Mouse (Mus musculus) urinary bladder, adult 2 months (tissue): ENCODE measurements around the gene Pgf. TPM values are rescaled to one million over a fixed set of nuclear protein-coding genes. Genes with fewer than 3 reads are reported as not detected.

ENCODE experiments used
- DNase-seq: peaks from one replicate; pipeline ENCODE4 v3.0.0; 2022; ENCODE audit warnings: low spot score
- polyA plus RNA-seq: library from polyadenylated mRNA; depleted of rRNA; stranded (reverse); fragments of >200 nt; gene quantifications from 2 replicates; pipeline ENCODE4 v1.2.3, GENCODE M21; 2012

The Pgf gene
- polyA plus RNA-seq, 1 experiment: 6.0 TPM

DNA sequence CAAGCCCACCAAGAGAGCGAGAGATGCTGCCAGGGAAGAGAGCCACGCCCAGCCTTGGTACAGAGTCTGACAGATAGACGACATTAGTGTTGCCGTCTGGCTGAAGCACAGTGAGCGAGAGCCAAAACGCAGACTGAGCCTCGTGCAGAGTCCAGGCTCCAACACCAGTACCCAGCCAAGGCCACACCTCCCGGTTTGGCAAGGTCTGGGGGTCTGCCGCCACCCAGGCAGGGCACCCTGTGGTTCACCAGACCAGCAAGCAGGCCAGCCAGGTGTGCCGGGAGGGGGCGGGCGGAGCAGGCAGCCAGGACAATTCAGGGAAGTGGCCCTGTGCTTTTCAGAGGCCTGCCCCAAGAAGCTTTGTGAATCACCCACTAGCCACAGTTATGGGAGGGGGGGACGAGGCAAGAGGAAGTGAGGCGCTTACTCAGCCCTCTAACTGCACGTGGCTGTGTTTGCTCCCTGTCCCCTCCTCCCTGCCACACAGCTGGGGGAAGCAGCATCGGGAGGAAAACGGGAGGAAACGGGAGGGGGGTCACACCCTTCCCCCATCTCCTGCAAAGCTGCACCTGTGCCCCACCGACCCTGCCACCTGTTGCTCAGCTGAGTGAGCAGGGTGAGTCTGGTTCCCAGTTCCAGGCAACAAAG is 15.0 kb upstream of the Pgf start:
- DNase-seq: no peak

DNA sequence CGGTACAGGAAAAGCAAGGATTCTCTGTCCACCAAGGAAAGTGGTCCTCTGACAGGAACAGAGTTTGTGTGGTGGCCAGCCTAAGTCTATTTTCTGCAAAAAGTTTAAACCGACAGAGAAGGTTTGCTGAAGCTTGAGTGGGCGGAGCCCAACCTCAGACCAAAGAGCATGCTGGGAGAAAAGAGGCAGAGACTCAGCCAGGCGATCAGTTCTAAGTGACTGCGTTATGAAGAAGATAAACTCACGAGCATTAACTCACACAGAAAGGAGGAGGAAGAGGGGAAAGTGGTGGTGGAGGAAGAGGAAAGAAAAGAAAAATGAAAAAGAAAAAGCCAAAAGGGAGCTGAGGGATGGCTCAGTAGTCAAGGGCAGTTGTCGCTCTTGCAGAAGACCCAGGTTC is 12.7 kb upstream of the Pgf start:
- no peak for DNase-seq

DNA sequence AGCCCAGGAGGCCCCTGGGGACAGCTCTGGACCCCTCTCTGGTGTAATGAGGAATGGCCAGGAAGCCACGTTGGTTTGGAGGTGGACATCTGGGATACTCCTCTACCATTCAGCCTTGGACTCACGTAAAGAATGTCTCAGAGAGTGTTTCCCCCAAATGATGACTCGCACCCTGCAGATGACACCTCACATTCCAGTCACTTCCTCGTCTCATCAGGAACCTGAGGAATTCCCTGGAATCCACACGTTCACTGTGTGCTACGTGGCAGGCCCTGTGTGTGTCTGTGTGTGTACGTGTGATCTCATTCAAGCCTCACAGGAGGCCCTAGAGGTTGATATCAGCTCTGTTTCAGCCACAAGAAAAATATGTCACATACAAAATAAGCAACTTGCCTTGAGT is 8.8 kb upstream of the Pgf start:
- DNase-seq: no peak

DNA sequence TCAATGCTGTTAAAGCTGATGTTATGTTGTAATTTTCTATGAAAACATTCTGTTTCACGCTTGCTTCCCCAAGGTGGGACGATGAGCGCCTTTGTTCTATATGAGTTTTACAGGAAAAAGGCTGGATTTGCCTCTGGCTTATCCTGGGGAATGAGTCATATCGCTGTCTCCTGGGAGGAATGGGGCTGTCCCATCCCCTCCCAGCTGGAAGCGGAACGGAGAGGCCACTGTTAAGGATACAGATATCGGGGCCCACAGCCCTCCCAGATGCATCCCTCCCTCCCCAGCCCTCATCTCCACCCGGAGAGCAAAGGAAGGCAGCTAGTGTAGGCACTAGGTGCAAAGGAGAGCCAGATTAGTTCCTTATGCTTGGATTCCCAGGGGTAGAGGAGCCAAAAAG is 8.2 kb upstream of the Pgf start:
- DNase-seq: no peak

DNA sequence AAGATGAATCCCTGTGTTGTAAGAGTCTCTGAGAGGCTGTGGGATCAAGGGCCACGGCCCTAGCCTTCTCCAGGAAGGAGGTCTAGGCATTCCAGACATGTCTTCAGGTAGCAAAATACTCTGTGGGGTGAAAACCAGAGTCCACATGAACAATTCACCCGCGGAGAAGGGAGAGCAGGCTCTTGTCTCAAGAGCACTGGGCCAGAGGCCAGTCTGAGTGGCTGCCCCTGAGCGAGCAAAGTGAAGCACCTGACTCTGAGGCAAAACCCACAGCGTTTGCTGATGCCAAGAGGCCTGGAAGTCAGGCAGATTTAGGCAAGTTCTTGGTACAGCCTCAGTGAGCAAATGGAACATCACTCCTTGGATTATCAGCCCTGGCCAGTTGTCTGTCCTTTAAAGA is 6.5 kb upstream of the Pgf start:
- DNase-seq: no peak

DNA sequence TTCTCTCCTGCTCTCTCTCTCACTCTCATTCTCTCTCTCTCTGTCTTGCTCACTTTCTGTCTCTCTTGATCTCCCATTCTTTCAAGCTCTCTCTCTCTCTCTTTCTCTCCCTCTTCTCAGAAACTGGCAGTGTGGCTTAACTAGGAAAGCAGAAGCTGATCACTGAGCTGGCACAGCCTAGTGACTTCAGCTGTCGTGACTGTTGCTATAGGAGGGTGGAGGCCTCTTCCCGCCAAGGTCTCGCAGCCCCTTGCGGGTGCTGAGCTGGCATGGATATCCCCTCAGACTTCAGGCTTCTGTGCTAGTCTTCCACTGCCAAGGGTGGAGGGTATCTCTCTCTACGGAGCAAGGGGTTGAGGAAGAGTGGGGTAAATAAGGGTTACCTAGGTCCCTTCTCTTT is 5.3 kb upstream of the Pgf start:
- no peak for DNase-seq

DNA sequence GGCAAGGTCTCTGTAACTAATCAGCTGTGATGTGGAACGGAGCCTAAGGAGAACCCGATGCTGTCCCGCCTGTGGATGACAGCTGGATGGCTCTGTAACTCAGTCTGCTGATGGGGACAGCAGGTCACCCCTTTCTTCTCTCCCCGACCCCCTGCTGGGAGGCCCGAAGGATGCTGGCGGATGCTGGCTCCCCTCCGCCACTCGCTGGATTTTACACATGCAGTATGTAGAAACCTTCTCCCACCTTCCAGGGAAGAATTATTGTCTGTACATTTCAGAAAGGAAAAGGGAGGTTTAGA is 4.7 kb upstream of the Pgf start:
- DNase-seq: no peak

DNA sequence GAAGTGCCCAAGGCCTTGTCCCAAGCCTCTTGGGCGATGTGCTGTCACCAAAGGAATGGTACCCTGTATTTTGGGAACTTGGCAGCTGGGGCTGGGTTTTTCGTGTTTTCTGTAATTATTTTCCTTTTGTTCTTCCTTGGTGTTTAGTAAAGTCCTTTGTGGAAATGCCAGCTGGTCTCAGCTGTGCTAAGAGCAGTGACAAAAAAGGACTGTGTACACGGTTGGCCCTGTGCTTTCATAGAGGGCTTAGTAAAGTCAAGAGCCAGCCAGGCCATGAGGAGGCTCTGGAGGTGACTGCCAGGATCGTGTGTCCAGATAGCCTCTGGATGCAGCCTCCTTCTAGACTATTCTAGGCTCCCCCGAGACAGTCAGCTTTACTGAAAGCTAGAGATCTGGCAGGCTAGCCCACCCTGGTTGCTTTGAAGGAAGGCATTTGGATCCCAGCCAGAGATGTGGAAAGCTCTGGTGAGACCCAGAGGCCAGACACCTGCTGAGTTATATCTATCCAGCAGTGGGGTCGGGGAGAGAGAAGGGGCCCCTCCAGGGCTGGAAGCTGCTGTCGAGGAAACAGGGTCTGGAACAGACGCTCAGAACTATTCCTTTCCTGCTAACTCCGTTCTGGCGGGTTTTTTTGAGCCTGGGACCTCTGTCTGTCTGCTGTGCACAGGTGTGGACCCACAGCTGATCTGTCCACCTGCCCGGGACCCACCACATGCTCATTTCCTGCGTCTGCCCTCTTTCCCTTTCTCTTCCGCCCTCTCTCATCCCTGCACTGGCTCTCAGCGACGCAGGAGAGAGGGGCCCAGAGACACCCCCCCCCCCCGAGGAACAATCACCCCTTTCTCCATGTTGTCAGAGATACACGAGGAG is 4.1 kb upstream of the Pgf start:
- no peak for DNase-seq

DNA sequence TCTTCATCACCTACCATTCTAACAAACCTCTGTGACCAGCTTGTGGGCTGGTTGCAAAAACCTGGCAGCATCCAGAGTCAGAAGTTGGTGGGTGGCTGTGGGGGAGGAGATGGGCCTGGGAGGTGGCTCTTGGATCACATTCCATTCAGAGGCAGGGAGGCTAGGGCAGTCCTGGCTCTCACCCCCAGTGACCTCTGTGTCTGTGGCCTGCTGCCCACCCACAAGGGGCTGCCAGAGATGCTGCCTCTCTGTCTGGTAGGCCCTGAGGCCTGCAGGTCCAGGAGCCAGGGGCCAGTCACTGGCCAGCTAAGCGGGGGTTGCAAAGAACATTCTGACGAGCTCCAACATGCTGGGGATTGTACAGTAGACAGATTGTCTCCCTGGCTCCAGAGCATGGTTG is 704 bp upstream of the Pgf start:
- no peak for DNase-seq

DNA sequence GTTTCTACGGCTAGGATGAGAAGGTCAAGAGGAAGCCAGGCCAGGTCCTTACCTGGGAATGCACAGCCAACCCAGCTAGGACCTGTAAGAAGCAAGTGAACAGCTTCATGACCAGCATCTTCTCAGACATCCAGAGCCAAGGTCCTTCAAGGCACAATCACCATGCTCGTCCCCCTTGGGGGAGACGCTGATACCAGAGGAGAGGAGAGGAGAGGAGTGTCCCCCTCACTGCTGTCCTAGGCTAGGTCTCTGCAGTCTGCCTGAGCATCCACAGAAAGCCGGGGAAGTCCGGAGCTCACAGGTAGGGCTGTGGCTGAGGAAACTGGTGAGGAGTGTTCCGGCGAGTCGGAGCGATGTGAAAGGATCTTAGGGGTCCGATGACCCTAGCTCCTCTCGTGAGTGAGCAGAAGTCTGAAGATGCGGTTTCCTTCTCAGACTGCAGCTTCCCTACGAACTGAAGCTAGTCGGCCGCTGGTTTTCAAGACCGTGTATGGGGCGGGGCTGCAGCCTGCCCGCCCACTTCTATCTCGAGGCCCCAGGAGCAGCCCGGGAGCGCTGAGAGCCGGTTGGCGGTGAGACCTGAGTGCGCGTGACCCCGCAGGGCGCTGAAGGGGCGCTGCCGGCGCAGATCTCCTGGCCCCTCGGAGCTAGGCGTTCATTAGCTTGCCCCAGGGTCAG is 605 bp downstream of the Pgf start:
- no peak for DNase-seq

DNA sequence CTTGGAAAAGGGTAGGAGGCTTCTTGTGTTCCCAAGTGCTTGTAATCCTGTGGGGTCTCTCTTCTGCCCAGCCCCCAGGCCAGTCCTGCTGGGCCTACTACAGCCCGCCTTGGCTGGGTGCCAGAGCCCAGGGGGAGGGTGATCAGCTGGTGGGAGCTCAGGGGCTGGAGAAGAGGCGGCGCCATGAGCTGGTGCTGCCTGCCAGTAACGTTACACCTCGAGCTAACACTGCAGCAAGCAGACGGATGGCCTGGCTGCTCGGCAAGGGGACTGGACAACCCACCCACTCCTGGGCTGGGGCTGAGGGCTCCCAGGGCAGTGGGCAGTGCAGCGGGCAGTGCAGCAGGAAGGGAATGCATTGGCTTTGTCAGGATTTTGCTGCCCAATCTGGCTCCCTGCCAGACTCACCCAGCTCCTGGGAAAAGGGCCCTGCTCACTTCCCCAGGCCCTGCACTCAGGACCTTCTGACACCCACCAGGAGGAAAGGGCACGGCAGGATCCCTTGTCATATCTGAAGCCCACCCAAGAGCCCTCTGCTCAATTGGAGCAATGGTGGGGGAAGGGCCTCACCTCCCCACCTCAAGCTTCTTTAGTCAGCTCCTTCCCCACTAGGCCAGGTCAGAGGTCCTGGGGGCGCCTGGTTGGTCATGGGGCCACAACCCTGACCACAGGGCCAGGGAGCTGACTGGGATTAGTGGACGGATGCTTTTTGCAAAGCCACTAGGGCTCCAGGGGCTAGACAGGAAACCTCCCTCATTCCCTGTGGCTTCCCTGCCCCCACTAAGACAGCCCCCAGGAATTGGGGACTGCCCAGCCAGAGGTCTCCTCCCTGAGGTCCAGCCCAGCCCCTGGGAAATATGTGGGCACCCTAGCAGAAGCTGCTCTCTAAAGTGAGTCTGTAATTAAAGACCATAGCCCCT is 1.4 kb downstream of the Pgf start:
- DNase-seq: no peak

DNA sequence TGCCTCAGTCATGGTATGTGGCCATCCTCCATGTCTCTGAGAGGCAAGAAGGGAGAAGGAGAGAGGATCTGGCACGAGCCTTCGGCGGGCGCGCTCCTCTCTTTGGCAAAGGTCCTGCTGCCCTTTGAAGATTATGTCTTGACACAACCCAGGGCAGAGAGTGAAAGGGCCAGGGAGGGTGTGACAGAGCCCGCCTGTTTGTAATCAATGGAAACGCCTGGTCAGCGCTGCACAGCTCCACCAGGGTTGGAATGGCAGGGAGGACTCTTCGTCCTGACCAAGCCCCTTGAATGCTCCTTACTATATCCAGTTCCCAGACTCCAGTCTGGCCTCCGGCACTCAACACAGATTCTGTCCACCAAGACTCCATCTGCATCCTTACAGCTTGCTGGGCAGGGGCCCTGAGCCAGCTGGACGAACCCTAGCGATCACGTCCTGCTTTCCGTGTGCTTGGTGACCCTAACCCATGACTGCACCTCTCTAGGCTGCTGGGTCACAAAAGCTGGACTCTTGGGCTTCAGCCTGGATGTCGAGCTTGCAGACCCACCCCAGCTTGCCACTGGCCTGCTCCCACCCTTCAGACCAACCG is 2.4 kb downstream of the Pgf start:
- no peak for DNase-seq

DNA sequence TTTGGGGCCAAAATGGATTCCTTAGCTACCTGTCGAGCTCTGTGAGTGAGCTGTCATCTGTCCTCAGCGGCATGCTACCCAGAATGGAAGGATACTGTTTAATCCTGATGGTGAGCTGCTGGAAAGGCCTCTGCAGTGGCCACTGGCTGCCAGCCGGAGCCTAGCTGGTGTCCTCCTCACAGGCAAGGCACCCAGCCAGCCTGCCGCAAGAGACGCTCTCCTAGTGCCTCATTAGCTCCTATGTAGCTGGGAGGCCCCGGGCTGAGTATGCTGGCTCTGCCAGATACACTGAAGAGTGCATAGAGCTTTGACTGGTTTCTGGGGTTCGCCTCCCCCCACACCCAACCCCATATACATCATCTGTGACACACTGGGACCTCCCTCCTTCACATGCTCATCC is 3.6 kb downstream of the Pgf start:
- DNase-seq: no peak

DNA sequence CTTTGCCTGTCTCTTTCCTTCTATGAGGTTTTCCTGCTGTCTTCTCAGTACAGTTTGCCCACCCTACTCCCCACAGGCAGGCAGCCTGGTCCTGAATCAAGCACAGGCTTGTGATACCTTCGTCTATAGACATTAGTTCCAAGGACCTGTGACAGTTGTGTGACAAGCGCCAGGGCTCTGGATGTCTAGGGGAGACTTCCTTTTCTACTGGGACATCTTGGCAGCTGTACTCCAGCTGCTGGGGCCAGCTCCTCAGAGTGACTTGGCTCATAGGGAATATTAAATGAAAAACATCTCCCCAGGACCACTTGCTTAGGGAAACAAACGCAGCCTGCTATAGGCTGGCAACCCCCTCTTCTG is 6.7 kb downstream of the Pgf start:
- DNase-seq: no peak

DNA sequence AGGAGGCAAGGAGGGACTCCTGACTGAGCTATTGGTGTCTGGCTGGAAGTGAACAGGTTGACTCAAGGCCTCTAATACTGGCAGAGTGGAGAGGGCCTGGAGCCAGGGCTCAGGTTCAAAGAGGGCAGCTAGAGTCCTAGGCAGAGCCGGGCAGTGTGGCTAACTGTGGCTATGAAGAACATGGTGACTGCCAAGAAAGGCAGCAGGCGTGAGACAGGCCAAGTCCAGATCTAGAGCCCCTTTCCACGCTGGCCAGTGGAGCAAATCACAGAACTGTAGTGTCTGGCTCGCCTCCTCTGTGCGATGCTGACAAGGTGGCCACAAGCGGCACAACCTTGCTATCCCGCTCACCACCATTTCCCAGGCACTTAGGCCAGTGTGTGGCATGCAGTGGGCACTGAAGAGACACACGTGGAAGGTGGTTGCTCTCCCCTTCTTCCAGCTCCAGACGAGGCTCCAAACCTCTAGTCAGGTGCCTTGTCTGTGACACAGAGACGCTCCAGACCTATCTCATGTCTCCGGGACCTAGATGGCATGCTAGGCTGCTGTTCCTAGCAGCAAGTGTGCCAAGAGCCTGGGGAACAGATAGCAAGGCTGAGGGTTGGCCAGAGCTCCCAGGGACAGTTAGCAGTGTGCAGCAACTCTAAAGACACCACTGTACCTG is 7.2 kb downstream of the Pgf start:
- no peak for DNase-seq

DNA sequence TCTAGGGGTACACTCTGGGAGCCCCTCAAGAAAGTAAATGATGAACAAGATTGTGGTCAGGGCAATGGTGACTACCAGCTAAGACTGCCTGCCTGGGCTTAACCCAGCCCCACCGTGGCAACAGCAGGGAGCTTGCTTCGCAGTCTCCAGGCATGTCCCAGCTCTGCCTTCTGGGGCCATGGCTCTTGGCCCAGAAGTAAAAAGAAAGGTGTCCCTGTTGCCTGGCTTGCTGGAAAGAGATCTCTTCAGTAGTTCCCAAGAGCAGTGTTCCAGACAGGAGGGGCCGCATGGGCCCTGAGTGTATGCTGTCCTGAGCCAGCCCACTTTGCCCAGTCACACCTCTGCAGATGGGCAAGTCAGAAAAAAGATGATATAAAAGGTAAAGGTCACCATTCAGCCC is 7.7 kb downstream of the Pgf start:
- no peak for DNase-seq

DNA sequence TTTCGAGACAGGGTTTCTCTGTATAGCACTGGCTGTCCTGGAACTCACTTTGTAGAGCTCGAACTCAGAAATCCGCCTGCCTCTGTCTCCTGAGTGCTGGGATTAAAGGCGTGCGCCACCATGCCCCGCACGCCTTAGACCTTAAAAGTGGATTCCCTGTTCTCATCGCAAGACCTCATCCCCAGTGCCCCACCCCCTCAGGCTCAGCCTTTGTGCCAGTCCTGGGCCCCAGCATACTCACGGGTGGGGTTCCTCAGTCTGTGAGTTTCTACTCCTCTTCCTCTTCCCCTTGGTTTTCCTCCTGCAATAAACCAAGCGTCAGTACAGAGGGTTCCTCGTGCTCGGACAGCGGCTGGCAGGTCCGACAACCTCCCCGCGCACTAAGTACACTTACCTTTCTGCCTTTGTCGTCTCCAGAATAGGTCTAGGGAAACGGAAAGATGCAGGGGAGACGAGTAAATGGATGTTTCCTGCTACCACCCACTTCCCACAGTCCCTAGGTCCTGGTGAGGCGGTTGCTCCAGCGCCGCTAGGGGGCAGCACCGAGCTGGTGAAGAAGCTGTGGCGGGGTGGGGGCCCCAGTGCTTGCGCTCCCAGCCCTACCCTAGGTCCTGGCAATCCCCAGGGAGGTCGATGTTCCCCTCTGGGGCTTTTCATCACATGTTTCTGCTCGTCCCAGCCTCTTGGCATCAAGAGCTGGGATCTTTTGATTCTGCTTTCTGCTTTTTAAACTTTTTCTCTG is 8.3 kb downstream of the Pgf start:
- peak; percentile 78 for DNase-seq

DNA sequence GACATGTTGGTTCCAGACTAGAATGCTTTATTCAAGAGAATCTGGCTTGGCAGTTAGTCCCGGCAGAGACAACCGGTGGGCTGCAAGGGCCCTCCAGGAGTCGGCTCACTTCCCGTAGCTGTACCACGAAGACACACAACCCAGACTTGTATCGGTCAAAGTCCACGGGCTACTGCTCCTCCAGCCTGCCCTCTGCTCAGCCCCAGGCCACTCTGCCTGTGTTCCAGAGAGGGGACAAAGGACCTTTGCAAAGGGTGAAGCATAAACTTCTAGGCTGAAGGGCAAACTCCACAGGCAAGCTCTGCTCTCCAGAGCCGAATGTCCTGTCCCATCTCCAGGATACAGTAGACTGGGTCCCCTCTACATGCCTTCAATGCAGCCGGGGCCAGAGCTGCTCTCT is 11.0 kb downstream of the Pgf start:
- no peak for DNase-seq

DNA sequence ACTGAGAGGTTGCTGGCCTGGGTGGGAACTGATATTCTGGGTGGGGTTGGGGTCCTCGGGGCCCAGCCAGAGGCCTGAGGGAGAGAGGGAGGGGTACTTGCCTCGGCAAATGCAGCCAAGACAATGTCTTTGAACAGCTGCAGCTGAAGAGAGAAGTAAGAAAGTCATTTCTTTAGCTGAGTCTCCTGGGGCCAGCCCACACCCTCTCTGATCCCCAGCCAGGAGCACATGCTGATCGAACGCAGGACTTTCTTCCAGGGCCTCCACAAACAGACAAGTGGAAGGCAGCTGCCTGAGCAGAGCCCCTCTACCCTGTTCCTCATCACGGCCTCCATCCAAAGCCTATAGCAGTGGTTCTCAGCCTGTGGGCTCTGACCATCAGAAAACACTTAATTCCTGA is 12.6 kb downstream of the Pgf start:
- no peak for DNase-seq

DNA sequence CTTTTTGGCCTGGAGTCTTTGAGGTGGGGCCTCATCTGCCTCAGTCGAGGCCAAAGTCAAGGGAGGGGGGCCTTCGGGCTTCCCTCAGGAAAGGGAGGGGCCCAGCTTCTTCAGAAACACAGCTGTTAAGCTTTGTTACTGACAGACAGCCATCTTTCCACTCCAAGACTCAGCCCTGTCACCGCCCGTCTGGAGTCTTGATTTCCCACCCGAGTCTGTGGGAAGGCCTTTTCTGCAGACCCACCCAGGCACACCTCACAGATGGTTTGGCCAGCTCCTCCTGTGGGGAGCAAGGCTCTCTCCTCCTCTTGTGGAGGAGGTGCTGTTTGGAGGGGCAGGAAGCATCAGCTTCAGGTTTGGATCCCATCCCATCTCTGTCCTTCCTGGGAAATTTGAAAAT is 18.0 kb downstream of the Pgf start:
- no peak for DNase-seq

DNA sequence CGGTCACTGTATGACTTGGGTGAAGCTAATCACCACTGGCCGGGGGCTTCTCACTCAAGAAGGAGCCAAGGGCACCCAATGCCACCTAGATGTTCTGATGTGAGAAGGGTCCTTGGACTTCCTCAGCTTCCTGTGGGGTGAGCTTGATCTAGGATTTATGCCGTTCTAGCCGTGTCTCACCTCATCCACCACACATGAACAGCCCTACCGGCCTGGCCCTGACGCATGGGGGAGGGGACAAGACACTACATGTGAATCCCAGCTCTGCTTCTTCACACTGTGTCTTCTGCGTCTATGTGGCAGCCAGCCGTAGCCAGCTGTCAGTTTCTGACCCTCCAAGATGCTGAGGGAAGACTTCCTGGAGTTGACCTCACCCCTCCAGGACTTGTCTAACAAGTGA is 18.8 kb downstream of the Pgf start:
- no peak for DNase-seq
